Mouse (Mus musculus) embryonic facial prominence, embryonic 11.5 days (tissue): ENCODE measurements around the gene Gfod2. TPM values are rescaled to one million over a fixed set of nuclear protein-coding genes. Genes with fewer than 3 reads are reported as not detected.

Source experiments
- ATAC-seq: fragments of 200-750 bp; cut with Nextera tagmentation; replicated peaks from 2 replicates; pipeline ENCODE4 v1.8.0; 2017; ENCODE audit warnings: low read depth; ENCODE audit not compliant: insufficient number of reproducible peaks, low FRiP score, low TSS enrichment
- DNase-seq: peaks from one replicate; pipeline ENCODE4 v3.0.0-alpha.2; 2015; ENCODE audit warnings: low spot score
- H3K27ac ChIP-seq: fragments of 300-500 bp; sonication (generic); replicated peaks from 2 replicates; pipeline ENCODE4 v1.5.1; 2014; ENCODE audit warnings: mild to moderate bottlenecking, low read depth, low read length, control low read depth
- H3K27me3 ChIP-seq: fragments of 300-500 bp; sonication (generic); 2 replicates; pipeline ENCODE4 v1.6.1; 2014; ENCODE audit warnings: mild to moderate bottlenecking, low read length, moderate library complexity, mixed read lengths; ENCODE audit not compliant: control insufficient read depth, insufficient read depth
- H3K36me3 ChIP-seq: fragments of 300-500 bp; sonication (generic); replicated peaks from 2 replicates; pipeline ENCODE4 v1.6.1; 2014; ENCODE audit warnings: low read depth, mild to moderate bottlenecking, low read length, moderate library complexity, mixed read lengths; ENCODE audit not compliant: control insufficient read depth, insufficient read depth
- H3K4me1 ChIP-seq: fragments of 300-500 bp; sonication (generic); 2 replicates; pipeline ENCODE4 v1.6.1; 2014; ENCODE audit warnings: low read length, mixed read lengths; ENCODE audit not compliant: control insufficient read depth, insufficient read depth
- H3K4me2 ChIP-seq: fragments of 300-500 bp; sonication (generic); 2 replicates; pipeline ENCODE4 v1.6.1; 2014; ENCODE audit warnings: low read depth, mild to moderate bottlenecking, control low read depth, low read length, moderate library complexity
- H3K4me3 ChIP-seq: fragments of 300-500 bp; sonication (generic); 2 replicates; pipeline ENCODE4 v1.5.1; 2014; ENCODE audit warnings: low read depth, low read length, control low read depth
- H3K9ac ChIP-seq: fragments of 300-500 bp; sonication (generic); replicated peaks from 2 replicates; pipeline ENCODE4 v1.6.1; 2014; ENCODE audit warnings: mild to moderate bottlenecking, control low read depth, low read length
- H3K9me3 ChIP-seq: fragments of 300-500 bp; sonication (generic); replicated peaks from 2 replicates; pipeline ENCODE4 v1.6.1; 2016; ENCODE audit warnings: mild to moderate bottlenecking, low read length, inconsistent platforms, mixed read lengths; ENCODE audit not compliant: control insufficient read depth
- WGBS: fragments of 180-500 bp; shearing (Covaris S2); extraction: QIAGEN DNeasy Blood & Tissue Kit; methylation state at CpG from one replicate; pipeline ENCODE4 v1.1.7; 2014; 5-methylcytosine and 5-hydroxymethylcytosine counted together
- polyA plus RNA-seq: library from polyadenylated mRNA; unstranded; fragments of >200 nt; fragmentation: Nextera tagmentation; extraction: Ambion mirVana; gene quantifications from 2 replicates; pipeline ENCODE4 v1.2.1, GENCODE M21; 2014

Gfod2 gene
- polyA plus RNA-seq, 1 experiment from 2014 or later, result 24.5 TPM

DNA sequence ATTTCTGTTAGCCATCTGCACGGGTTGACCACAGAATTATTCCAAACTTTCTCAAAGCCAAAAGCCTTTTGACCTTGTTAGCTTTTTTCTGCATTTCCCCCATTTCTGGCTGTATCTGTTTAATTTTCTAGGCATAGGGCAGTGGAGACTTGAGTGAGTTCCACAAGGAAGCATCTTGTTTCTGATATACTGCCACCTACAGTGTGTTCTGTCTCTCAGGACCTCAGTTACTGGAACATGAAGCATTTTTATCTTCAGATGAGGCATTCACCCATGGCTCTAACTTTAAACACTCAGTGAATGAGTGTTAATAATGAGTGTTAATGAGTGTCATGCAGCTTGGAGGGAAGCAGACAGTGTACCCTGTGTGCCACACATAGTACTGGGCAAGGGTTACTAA lies 80.6 kb downstream of the Gfod2 start:
- H3K4me3 ChIP-seq, result no peak overlapping the region
- H3K9me3 ChIP-seq, result no peaks in the 10 kb centered on the region
- no peaks in the 10 kb centered on the region for H3K4me1 ChIP-seq
- no peak overlapping the region for H3K27ac ChIP-seq
- DNase-seq, result no peak
- H3K4me2 ChIP-seq, result no peak overlapping the region
- ATAC-seq, result no peak
- no peaks in the 10 kb centered on the region for H3K27me3 ChIP-seq
- H3K9ac ChIP-seq, result no peak overlapping the region
- H3K36me3 ChIP-seq, result peaks cover 14% of the 10 kb centered on the region
- 83% methylated on average over 1 of the region's 1 CpGs for WGBS

Other genes with a start within 250 kb of the Gfod2 start
- gene Hsd11b2, start 239.9 kb downstream of the Gfod2 start, polyA plus RNA-seq, result 11.9 and 12.6 TPM in 2 replicates
- 89.8 and 95.5 TPM in 2 replicates for gene Atp6v0d1, start 192.6 kb downstream of the Gfod2 start, polyA plus RNA-seq
- 7.3 and 8.7 TPM in 2 replicates for gene Ripor1, start 153.4 kb downstream of the Gfod2 start, polyA plus RNA-seq
- gene Ctcf, start 122.1 kb downstream of the Gfod2 start, polyA plus RNA-seq, result 116 and 118 TPM in 2 replicates
- gene Agrp, start 121.3 kb downstream of the Gfod2 start, polyA plus RNA-seq, result 1.0 and 1.7 TPM in 2 replicates
- 0.88 and 1.8 TPM in 2 replicates for gene Carmil2, start 72.4 kb downstream of the Gfod2 start, polyA plus RNA-seq
- gene Acd, start 57.6 kb downstream of the Gfod2 start, polyA plus RNA-seq, result 53.8 and 56.5 TPM in 2 replicates
- gene Pard6a, start 57.5 kb downstream of the Gfod2 start, polyA plus RNA-seq, result 13.2 and 16.3 TPM in 2 replicates
- 0.50 TPM in 1 of 2 replicates, not detected in the other for gene 4933405L10Rik, start 51.0 kb downstream of the Gfod2 start, polyA plus RNA-seq
- gene Enkd1, start 50.5 kb downstream of the Gfod2 start, polyA plus RNA-seq, result 31.2 and 36.7 TPM in 2 replicates
- 11.2 and 13.0 TPM in 2 replicates for gene Ranbp10, start 68.7 kb upstream of the Gfod2 start, polyA plus RNA-seq
- gene Tsnaxip1, start 69.1 kb upstream of the Gfod2 start, polyA plus RNA-seq, result 0.27 TPM in 1 of 2 replicates, not detected in the other
- 50.8 and 53.1 TPM in 2 replicates for gene Cenpt, start 94.6 kb upstream of the Gfod2 start, polyA plus RNA-seq
- gene Thap11, start 96.5 kb upstream of the Gfod2 start, polyA plus RNA-seq, result 67.7 and 72.4 TPM in 2 replicates
- gene Nutf2, start 101.9 kb upstream of the Gfod2 start, polyA plus RNA-seq, result 262 and 323 TPM in 2 replicates
- 31.8 and 35.4 TPM in 2 replicates for gene Edc4, start 122.2 kb upstream of the Gfod2 start, polyA plus RNA-seq
- 0.38 and 0.52 TPM in 2 replicates for gene Nrn1l, start 134.9 kb upstream of the Gfod2 start, polyA plus RNA-seq
- 16.8 and 23.1 TPM in 2 replicates for gene Pskh1, start 141.8 kb upstream of the Gfod2 start, polyA plus RNA-seq
- 0.58 and 0.59 TPM in 2 replicates for gene Ctrl, start 175.2 kb upstream of the Gfod2 start, polyA plus RNA-seq
- 23.1 and 24.1 TPM in 2 replicates for gene Psmb10, start 179.8 kb upstream of the Gfod2 start, polyA plus RNA-seq
- gene Lcat, start 184.7 kb upstream of the Gfod2 start, polyA plus RNA-seq, result 0.84 and 1.1 TPM in 2 replicates
- 16.8 and 19.0 TPM in 2 replicates for gene Slc12a4, start 207.4 kb upstream of the Gfod2 start, polyA plus RNA-seq
- gene Dpep3, start 220.8 kb upstream of the Gfod2 start, polyA plus RNA-seq, result not detected in 2 replicates
- 17.0 and 17.7 TPM in 2 replicates for gene Dus2, start 232.7 kb upstream of the Gfod2 start, polyA plus RNA-seq
- not detected in 2 replicates for gene Dpep2nb, start 247.3 kb upstream of the Gfod2 start, polyA plus RNA-seq